Mouse (Mus musculus) neural tube, embryonic 12.5 days (tissue): ENCODE results near the gene Ccdc177. TPM values are rescaled to one million over a fixed set of nuclear protein-coding genes. Genes with fewer than 3 reads are reported as not detected.

Experiments
- ATAC-seq: fragments of 200-750 bp; cut with Nextera tagmentation; 2 replicates; pipeline ENCODE4 v1.8.0; 2017; ENCODE audit warnings: low read depth, mild to moderate bottlenecking, moderate TSS enrichment, moderate library complexity; ENCODE audit not compliant: low FRiP score
- H3K27ac ChIP-seq: fragments of 300-500 bp; sonication (generic); 2 replicates; pipeline ENCODE4 v1.5.1; 2016
- H3K27me3 ChIP-seq: fragments of 300-500 bp; sonication (generic); replicated peaks from 2 replicates; pipeline ENCODE4 v1.6.1; 2016; ENCODE audit warnings: mild to moderate bottlenecking
- H3K36me3 ChIP-seq: fragments of 300-500 bp; sonication (generic); 2 replicates; pipeline ENCODE4 v1.6.1; 2016; ENCODE audit warnings: mild to moderate bottlenecking
- H3K4me1 ChIP-seq: fragments of 300-500 bp; sonication (generic); 2 replicates; pipeline ENCODE4 v1.6.1; 2016
- H3K4me2 ChIP-seq: fragments of 300-500 bp; sonication (generic); replicated peaks from 2 replicates; pipeline ENCODE4 v1.6.1; 2016; ENCODE audit warnings: mild to moderate bottlenecking
- H3K4me3 ChIP-seq: fragments of 300-500 bp; sonication (generic); 2 replicates; pipeline ENCODE4 v1.5.1; 2016
- H3K9ac ChIP-seq: fragments of 300-500 bp; sonication (generic); 2 replicates; pipeline ENCODE4 v1.6.1; 2016; ENCODE audit warnings: mild to moderate bottlenecking
- H3K9me3 ChIP-seq: fragments of 300-500 bp; sonication (generic); 2 replicates; pipeline ENCODE4 v1.6.1; 2016; ENCODE audit warnings: mild to moderate bottlenecking
- WGBS: fragments of 180-500 bp; shearing (Covaris S2); methylation state at CpG from one replicate; pipeline ENCODE4 v1.1.7; 2016; 5-methylcytosine and 5-hydroxymethylcytosine counted together
- polyA plus RNA-seq: library from polyadenylated mRNA; unstranded; fragments of >200 nt; fragmentation: Nextera tagmentation; extraction: Ambion mirVana; gene quantifications from 2 replicates; pipeline ENCODE4 v1.2.1, GENCODE M21; 2016

Ccdc177 gene
- polyA plus RNA-seq, 1 experiment from 2014 or later: 4.7 TPM

GRCm38 (mm10) chr12:80757751-80758558, 2.5 kb downstream of the Ccdc177 start:
- peaks cover 26% of the 10 kb centered on the region for H3K4me1 ChIP-seq
- peaks cover 50% of the 10 kb centered on the region for H3K36me3 ChIP-seq
- 3% methylated on average over 119 of the region's 122 CpGs for WGBS
- 0 out of 2 replicates have a peak, but pooled peaks cover 5% of the 10 kb centered on the region for H3K9me3 ChIP-seq
- peak overlapping the region; percentile 59 for H3K4me3 ChIP-seq
- H3K27me3 ChIP-seq: peaks cover 27% of the 10 kb centered on the region
- peak; percentile 51 for ATAC-seq
- 0 out of 2 replicates have a peak overlapping the region, but pooled peaks have one; percentile 37 for H3K27ac ChIP-seq
- peak overlapping the region; percentile 80 for H3K9ac ChIP-seq
- peak overlapping the region; percentile 79 for H3K4me2 ChIP-seq

- H3K9me3 ChIP-seq: 0 out of 2 replicates have a peak, but pooled peaks cover 5% of the 10 kb centered on the region
- no peak overlapping the region for H3K27ac ChIP-seq
- no peaks in the 10 kb centered on the region for H3K4me1 ChIP-seq
- no peak overlapping the region for H3K4me3 ChIP-seq
- H3K4me2 ChIP-seq: no peak overlapping the region
- H3K27me3 ChIP-seq: peaks cover 4% of the 10 kb centered on the region; the same call in 1 of the 2 replicates
- 91% methylated on average over 6 of the region's 6 CpGs for WGBS
- H3K36me3 ChIP-seq: peaks cover 33% of the 10 kb centered on the region
- ATAC-seq: no peak
- H3K9ac ChIP-seq: no peak overlapping the region
These were observed 8.9 kb downstream of the Ccdc177 start for GRCm38 (mm10) chr12:80751556-80751955.

GRCm38 (mm10) chr12:80746031-80746813, 14.3 kb downstream of the Ccdc177 start:
- Histone ChIP-seq H3K4me2 (no peak overlapping the region), H3K9me3 (no peaks in the 10 kb centered on the region), H3K36me3 (no peaks in the 10 kb centered on the region), H3K4me1 (peaks cover 7% of the 10 kb centered on the region), H3K9ac (no peak overlapping the region), H3K4me3 (no peak overlapping the region), H3K27ac (no peak overlapping the region), H3K27me3 (no peaks in the 10 kb centered on the region)
- no peak for ATAC-seq
- WGBS: 60% methylated on average over 8 of the region's 8 CpGs

- no peak overlapping the region for H3K4me2 ChIP-seq
- 85% methylated on average over 1 of the region's 1 CpGs for WGBS
- H3K36me3 ChIP-seq: no peaks in the 10 kb centered on the region
- no peak overlapping the region for H3K27ac ChIP-seq
- no peak overlapping the region for H3K9ac ChIP-seq
- peaks cover 7% of the 10 kb centered on the region for H3K4me1 ChIP-seq
- no peak overlapping the region for H3K4me3 ChIP-seq
- ATAC-seq: no peak
- no peaks in the 10 kb centered on the region for H3K9me3 ChIP-seq
- peaks cover 8% of the 10 kb centered on the region; the same call in 1 of the 2 replicates for H3K27me3 ChIP-seq
These were observed 15.9 kb downstream of the Ccdc177 start for GRCm38 (mm10) chr12:80744614-80745013.

- ATAC-seq: no peak
- H3K4me3 ChIP-seq: no peak overlapping the region
- no peaks in the 10 kb centered on the region for H3K9me3 ChIP-seq
- peaks cover 8% of the 10 kb centered on the region; the same call in 1 of the 2 replicates for H3K27me3 ChIP-seq
- WGBS: 33% methylated on average over 9 of the region's 9 CpGs
- no peak overlapping the region for H3K9ac ChIP-seq
- no peaks in the 10 kb centered on the region for H3K36me3 ChIP-seq
- H3K27ac ChIP-seq: no peak overlapping the region
- peaks cover 22% of the 10 kb centered on the region for H3K4me1 ChIP-seq
- no peak overlapping the region for H3K4me2 ChIP-seq
These were observed 21.0 kb downstream of the Ccdc177 start for GRCm38 (mm10) chr12:80739482-80739881.

- H3K27ac ChIP-seq: peak overlapping the region; percentile 50; the same call in 1 of the 2 replicates
- no peaks in the 10 kb centered on the region for H3K9me3 ChIP-seq
- H3K4me1 ChIP-seq: peaks cover 22% of the 10 kb centered on the region
- 72% methylated on average over 5 of the region's 5 CpGs for WGBS
- ATAC-seq: no peak
- H3K4me2 ChIP-seq: peak overlapping the region; percentile 37
- H3K36me3 ChIP-seq: no peaks in the 10 kb centered on the region
- peaks cover 8% of the 10 kb centered on the region; the same call in 1 of the 2 replicates for H3K27me3 ChIP-seq
- no peak overlapping the region for H3K4me3 ChIP-seq
- no peak overlapping the region for H3K9ac ChIP-seq
These were observed 23.2 kb downstream of the Ccdc177 start for GRCm38 (mm10) chr12:80737283-80737600.

- WGBS: 21% methylated on average over 13 of the region's 13 CpGs
- H3K27me3 ChIP-seq: peaks cover 8% of the 10 kb centered on the region; the same call in 1 of the 2 replicates
- peak overlapping the region; percentile 50; the same call in 1 of the 2 replicates for H3K27ac ChIP-seq
- no peaks in the 10 kb centered on the region for H3K36me3 ChIP-seq
- no peaks in the 10 kb centered on the region for H3K9me3 ChIP-seq
- ATAC-seq: peak; percentile 77
- H3K4me1 ChIP-seq: peaks cover 22% of the 10 kb centered on the region
- no peak overlapping the region for H3K4me3 ChIP-seq
- H3K9ac ChIP-seq: no peak overlapping the region
- peak overlapping the region; percentile 37 for H3K4me2 ChIP-seq
These were observed 23.8 kb downstream of the Ccdc177 start for GRCm38 (mm10) chr12:80736464-80737282.

GRCm38 (mm10) chr12:80734526-80735470, 25.7 kb downstream of the Ccdc177 start:
- H3K9ac ChIP-seq: no peak overlapping the region
- no peaks in the 10 kb centered on the region for H3K27me3 ChIP-seq
- ATAC-seq: no peak
- no peak overlapping the region for H3K4me2 ChIP-seq
- peaks cover 22% of the 10 kb centered on the region for H3K4me1 ChIP-seq
- H3K36me3 ChIP-seq: no peaks in the 10 kb centered on the region
- WGBS: 50% methylated on average over 13 of the region's 13 CpGs
- no peak overlapping the region for H3K4me3 ChIP-seq
- H3K27ac ChIP-seq: no peak overlapping the region
- no peaks in the 10 kb centered on the region for H3K9me3 ChIP-seq

- H3K4me3 ChIP-seq: no peak overlapping the region
- H3K27ac ChIP-seq: no peak overlapping the region
- no peaks in the 10 kb centered on the region for H3K27me3 ChIP-seq
- H3K4me2 ChIP-seq: peak overlapping the region; percentile 10
- peak; percentile 84 for ATAC-seq
- WGBS: 7% methylated on average over 9 of the region's 9 CpGs
- H3K4me1 ChIP-seq: 0 out of 2 replicates have a peak, but pooled peaks cover 4% of the 10 kb centered on the region
- H3K9me3 ChIP-seq: no peaks in the 10 kb centered on the region
- H3K9ac ChIP-seq: no peak overlapping the region
- H3K36me3 ChIP-seq: no peaks in the 10 kb centered on the region
These were observed 29.9 kb downstream of the Ccdc177 start for GRCm38 (mm10) chr12:80730567-80730966.

- H3K4me1 ChIP-seq: 0 out of 2 replicates have a peak, but pooled peaks cover 3% of the 10 kb centered on the region
- H3K4me3 ChIP-seq: no peak overlapping the region
- no peaks in the 10 kb centered on the region for H3K36me3 ChIP-seq
- H3K4me2 ChIP-seq: no peak overlapping the region
- no peak overlapping the region for H3K27ac ChIP-seq
- 86% methylated on average over 12 of the region's 12 CpGs for WGBS
- no peak for ATAC-seq
- H3K9me3 ChIP-seq: no peaks in the 10 kb centered on the region
- no peak overlapping the region for H3K9ac ChIP-seq
- H3K27me3 ChIP-seq: no peaks in the 10 kb centered on the region
These were observed 30.5 kb downstream of the Ccdc177 start for GRCm38 (mm10) chr12:80729758-80730530.
